Mouse (Mus musculus): ENCODE results near the gene Tmem191c.

GRCm38 (mm10) chr16:17257359-17257821, 18.5 kb upstream of the Tmem191c start:
- TF ChIP-seq CTCF (IDR thresholded peaks at IDR 0.05; ENCODE audit: control insufficient read depth, insufficient read depth, insufficient replicate concordance, low read depth, low read length): no peak
- TF ChIP-seq POLR2A (IDR thresholded peaks at IDR 0.05; ENCODE audit: control insufficient read depth, low read depth, low read length): no peak
